Mouse (Mus musculus) spleen, adult 2 months (tissue): ENCODE measurements around the gene Ptgdr2.

ENCODE experiments used
- CTCF ChIP-seq: fragments of 200-500 bp; IDR thresholded peaks from 2 replicates; pipeline ENCODE4 v1.5.1; 2011; ENCODE audit warnings: mild to moderate bottlenecking, inconsistent platforms; ENCODE audit not compliant: insufficient read depth, insufficient read length, insufficient replicate concordance; ENCODE audit errors: extremely low read depth
- POLR2A ChIP-seq: fragments of 200-500 bp; IDR thresholded peaks from 2 replicates; pipeline ENCODE4 v1.6.1; 2011; ENCODE audit warnings: low read depth, low read length, inconsistent platforms

DNA sequence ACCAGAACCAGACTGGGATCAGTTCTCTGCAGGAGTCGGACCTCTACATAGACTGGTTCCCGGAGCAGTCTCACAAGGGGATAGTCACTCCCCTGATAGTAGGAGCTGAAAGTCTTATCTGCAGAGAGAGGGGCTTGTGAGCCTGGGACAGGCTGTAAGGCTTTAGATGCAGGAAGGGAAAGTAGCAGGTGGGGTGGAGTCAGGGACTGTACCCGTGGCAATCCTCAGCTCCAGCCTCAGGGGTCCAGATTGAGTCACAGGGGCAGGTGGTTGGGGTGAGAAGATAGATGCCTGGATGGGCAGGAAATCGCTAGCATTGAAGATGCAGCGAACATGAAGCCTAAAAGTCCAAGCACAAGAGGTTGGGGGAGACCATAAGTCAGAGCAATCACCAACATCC lies 20.5 kb upstream of the Ptgdr2 start:
- TF ChIP-seq CTCF, result no peak
- TF ChIP-seq POLR2A, result no peak
